Mouse (Mus musculus): Measurements from ENCODE around the gene Nipbl.
"Not testable (repeated sequence)": the region's sequence is repeated elsewhere in the genome, so short reads cannot be mapped to it uniquely, and the experiment has no call there.

Nipbl gene

GRCm38 (mm10) chr15:8294150-8294549, 150.1 kb downstream of the Nipbl start:
- no peak for DNase-seq (ENCODE audit: low spot score)

DNA sequence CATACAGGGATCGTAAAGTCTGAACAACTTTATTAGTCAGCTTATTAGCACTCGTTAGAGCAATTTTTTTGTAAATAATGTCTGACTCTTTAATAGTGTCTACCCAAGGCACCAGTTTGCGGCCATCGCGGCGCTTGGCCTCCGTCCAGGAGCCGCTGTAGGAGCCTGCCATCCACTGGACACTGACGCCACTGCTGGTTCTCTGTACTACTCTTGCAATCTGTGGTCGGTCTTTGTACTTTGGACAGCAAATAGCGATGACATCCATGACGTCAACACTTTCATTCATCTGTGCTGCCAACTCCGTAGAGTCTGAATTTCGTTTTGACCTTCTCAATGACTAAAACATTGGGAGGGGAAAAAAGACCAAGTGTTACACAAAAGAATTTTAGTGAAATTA, 153.0 kb downstream of the Nipbl start:
- DNase-seq (ENCODE audit: low spot score) = no peak

DNA sequence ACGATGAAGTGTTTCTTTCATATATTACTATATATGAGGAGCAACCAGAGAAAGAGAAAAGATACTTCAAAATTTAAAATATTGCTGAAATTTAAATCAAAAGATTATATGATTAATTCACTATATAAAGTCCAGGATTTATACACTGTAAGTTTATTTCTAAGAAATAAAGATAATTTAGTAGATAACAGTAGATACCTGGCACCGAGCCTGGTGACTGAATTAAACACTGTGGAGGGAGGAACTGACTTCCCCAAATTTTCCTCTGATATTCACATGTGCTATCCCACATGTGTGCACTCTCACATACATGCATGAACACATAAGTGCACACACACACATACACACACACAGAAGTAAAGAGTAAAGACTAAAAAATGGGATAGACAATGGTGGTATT, 162.1 kb downstream of the Nipbl start:
- no peak for DNase-seq (ENCODE audit: low spot score)

- no peak for DNase-seq (ENCODE audit: low spot score)
These were observed 162.6 kb downstream of the Nipbl start for GRCm38 (mm10) chr15:8281701-8282100.

- no peak for DNase-seq (ENCODE audit: low spot score)
These were observed 164.2 kb downstream of the Nipbl start for GRCm38 (mm10) chr15:8279929-8280610.

DNA sequence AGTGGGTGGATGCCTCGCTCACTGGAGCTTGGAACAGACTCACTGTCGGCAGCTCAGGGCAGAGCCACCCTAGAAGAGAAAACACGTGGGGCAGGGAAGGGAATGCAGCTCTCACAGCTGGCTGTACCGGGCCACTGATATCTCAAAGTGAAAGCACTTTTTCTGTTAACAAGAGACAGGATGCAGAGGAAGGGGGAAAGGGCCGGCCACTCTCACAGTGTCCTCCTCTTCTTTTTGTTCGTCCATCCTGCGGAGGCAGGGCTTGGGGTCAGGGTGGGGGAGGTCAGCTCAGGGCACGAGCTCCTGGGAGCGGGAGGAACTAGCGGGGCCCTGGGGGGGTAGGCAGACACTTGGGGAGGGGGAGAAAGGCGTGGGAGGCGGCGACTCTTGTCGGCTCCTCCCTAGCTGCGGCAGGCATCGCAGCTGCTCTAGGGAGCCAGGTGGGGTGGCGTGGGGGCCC, 164.9 kb downstream of the Nipbl start:
- DNase-seq (ENCODE audit: low spot score) = no peak

GRCm38 (mm10) chr15:8277916-8278315, 166.3 kb downstream of the Nipbl start:
- DNase-seq (ENCODE audit: low spot score) = not testable (repeated sequence)

- no peak for DNase-seq (ENCODE audit: low spot score)
These were observed 172.3 kb downstream of the Nipbl start for GRCm38 (mm10) chr15:8271952-8272351.

DNA sequence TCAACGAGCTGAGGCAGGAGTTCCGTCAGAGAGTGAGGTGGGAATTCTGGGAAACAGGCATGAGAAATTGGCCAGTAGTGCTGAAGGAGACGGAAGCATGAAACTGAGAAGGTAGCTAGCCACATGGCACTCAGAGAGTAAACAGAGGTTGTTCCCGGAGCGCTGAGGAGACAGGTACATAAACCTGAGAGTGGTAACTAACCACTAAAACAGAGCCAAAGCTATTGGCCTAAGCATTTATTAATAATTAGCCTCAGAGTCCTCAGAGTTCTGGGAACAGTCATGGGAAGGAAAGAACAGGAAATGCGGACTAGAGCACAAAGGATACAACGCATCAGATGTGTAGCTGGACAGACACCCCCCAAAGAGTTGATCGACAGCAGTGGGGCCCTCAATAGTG, 176.0 kb downstream of the Nipbl start:
- no peak for DNase-seq (ENCODE audit: low spot score)

DNA sequence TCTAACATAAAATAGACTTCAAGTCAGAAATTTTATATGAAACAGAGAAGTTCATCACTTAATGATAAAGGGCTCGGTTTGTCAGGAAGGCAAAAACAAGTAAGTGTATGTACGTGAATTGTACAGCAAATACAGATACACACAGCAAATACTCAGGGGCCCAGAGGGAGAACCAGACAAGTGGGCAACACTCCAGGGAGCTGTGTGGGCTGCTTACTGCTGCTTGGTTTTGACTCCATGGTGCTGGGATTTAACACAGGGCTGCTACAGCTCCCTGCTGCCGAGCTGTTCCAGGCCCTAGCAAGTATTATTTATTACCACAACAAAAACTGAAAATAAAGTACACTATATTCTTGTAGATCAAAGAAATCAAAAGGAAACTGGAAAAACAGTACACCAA, 177.1 kb downstream of the Nipbl start:
- DNase-seq (ENCODE audit: low spot score) = no peak

- DNase-seq (ENCODE audit: low spot score) = no peak
These were observed 178.3 kb downstream of the Nipbl start for GRCm38 (mm10) chr15:8265946-8266345.

All from layer of hippocampus, adult 11-12 months (tissue).